Mouse (Mus musculus): Measurements from ENCODE around the gene Acat2. TPM values are rescaled to one million over a fixed set of nuclear protein-coding genes. Genes with fewer than 3 reads are reported as not detected.
"Not testable (repeated sequence)": the region's sequence is repeated elsewhere in the genome, so short reads cannot be mapped to it uniquely, and the experiment has no call there.

Acat2 gene
- total and polyA plus RNA-seq, 3 experiments: 48.6 to 128 (median 58.6) TPM

DNA sequence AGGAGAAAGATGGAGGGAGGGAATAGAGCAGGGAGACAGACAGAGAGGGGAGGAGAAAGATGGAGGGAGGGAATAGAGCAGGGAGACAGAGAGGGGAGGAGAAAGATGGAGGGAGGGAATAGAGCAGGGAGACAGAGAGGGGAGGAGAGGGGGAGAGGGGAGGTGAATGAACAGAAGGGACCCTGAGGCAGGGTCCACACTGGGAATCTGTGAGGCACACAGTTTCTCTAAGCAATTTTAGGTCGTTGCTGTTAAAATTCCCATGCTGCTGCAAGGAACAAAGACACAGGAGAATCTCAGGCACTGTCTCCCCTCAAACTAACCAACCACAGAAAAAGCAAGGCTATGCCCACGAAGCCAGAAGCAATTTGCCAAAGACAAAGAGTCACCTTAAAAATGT lies 61.9 kb downstream of the Acat2 start:
- H3K4me1 ChIP-seq (ENCODE audit: control insufficient read depth in 1 of 2, insufficient read depth in 2 of 2); H3K4me3 ChIP-seq (replicated peaks in 1 of 3; ENCODE audit: low read depth in 2 of 3, low read length in 2 of 3, poor library complexity in 1 of 3); H3K9me3 ChIP-seq (replicated peaks; ENCODE audit: low read length); H3K9ac ChIP-seq (ENCODE audit: insufficient read depth, low read depth); in situ Hi-C loops (cut with MboI; ENCODE audit: low pct_ligation_motif_present, low pct_unique_long_range_greater_than_20kb, low sequenced_read_pairs); DNase-seq (ENCODE audit: extremely low read depth); H3K27me3 ChIP-seq (replicated peaks); H3K4me2 ChIP-seq (ENCODE audit: insufficient read depth, low read depth, poor library complexity, severe bottlenecking); dilution Hi-C loops (cut with MboI; ENCODE audit: extremely low pct_ligation_motif_present, extremely low pct_unique_long_range_greater_than_20kb, low sequenced_read_pairs); H3K79me2 ChIP-seq (replicated peaks; ENCODE audit: control insufficient read depth, extremely low read depth, insufficient read depth, poor library complexity, severe bottlenecking); H3K27ac ChIP-seq (ENCODE audit: insufficient read depth, low read depth): not testable (repeated sequence)
- peaks cover 30 to 75% of the 10 kb centered on the region in 2 experiments for H3K36me3 ChIP-seq (replicated peaks in 1 of 2; ENCODE audit: control insufficient read depth in 1 of 2, insufficient read depth in 1 of 2, low read length in 1 of 2)

DNA sequence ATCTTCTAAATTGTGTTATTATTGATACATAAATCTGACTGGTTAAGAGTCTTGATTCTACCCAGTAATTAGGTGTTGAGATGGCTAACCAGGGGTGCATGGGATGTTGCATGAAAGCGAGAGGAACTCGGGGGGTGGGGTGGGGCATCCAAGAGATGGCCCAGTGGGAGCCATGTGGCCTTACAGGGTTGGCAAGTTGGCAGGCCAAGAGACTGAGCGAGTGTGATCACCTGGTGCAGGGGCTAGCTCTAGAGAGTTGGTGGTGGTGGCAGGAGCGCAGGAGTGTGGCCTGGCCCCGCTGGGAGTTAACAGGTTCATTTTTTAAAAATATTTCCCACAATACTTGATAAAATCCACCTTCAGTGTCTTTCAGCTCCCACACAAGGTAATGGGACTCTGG lies 62.9 kb downstream of the Acat2 start:
- Histone ChIP-seq H3K27ac (ENCODE audit: insufficient read depth, low read depth) (no peak overlapping the region), H3K9ac (ENCODE audit: insufficient read depth, low read depth) (no peak overlapping the region), H3K27me3 (replicated peaks) (no peaks in the 10 kb centered on the region), H3K79me2 (replicated peaks; ENCODE audit: control insufficient read depth, extremely low read depth, insufficient read depth, poor library complexity, severe bottlenecking) (no peaks in the 10 kb centered on the region), H3K4me1 (ENCODE audit: control insufficient read depth in 1 of 2, insufficient read depth in 2 of 2) (no peaks in the 10 kb centered on the region), H3K36me3 (replicated peaks in 1 of 2; ENCODE audit: control insufficient read depth in 1 of 2, insufficient read depth in 1 of 2, low read length in 1 of 2) (peaks cover 24 to 73% of the 10 kb centered on the region in 2 experiments), H3K4me3 (replicated peaks in 1 of 3; ENCODE audit: low read depth in 2 of 3, low read length in 2 of 3, poor library complexity in 1 of 3) (no peak overlapping the region), H3K9me3 (replicated peaks; ENCODE audit: low read length) (no peaks in the 10 kb centered on the region), H3K4me2 (ENCODE audit: insufficient read depth, low read depth, poor library complexity, severe bottlenecking) (no peak overlapping the region)
- TF ChIP-seq EP300 (IDR thresholded peaks at IDR 0.05; ENCODE audit: low read length): no peak
- no peak for TF ChIP-seq MAFK (IDR thresholded peaks at IDR 0.05; ENCODE audit: insufficient replicate concordance, low read length)
- no peak for TF ChIP-seq MAX (IDR thresholded peaks at IDR 0.05; ENCODE audit: low read length)
- TF ChIP-seq ZKSCAN1 (IDR thresholded peaks at IDR 0.05; ENCODE audit: borderline replicate concordance, low read depth, low read length): no peak
- TF ChIP-seq POLR2AphosphoS2 (IDR thresholded peaks at IDR 0.05; ENCODE audit: low read depth, low read length): no peak
- TF ChIP-seq NELFE (IDR thresholded peaks at IDR 0.05; ENCODE audit: low read depth, low read length): no peak
- no peak for TF ChIP-seq PAX5 (IDR thresholded peaks at IDR 0.05; ENCODE audit: low read length)
- no peak for TF ChIP-seq CHD2 (IDR thresholded peaks at IDR 0.05; ENCODE audit: low read length)
- TF ChIP-seq MXI1 (IDR thresholded peaks at IDR 0.05; ENCODE audit: low read depth, low read length): no peak
- in situ Hi-C loops (cut with MboI; ENCODE audit: low pct_ligation_motif_present, low pct_unique_long_range_greater_than_20kb, low sequenced_read_pairs): no loop called here
- DNase-seq (ENCODE audit: extremely low read depth): no peak
- dilution Hi-C loops (cut with MboI; ENCODE audit: extremely low pct_ligation_motif_present, extremely low pct_unique_long_range_greater_than_20kb, low sequenced_read_pairs): no loop called here

Other genes with a start within 250 kb of the Acat2 start
- gene Igf2r, start 191.1 kb downstream of the Acat2 start, total RNA-seq (2012; rRNA removed): 57.5 and 61.8 TPM in 2 replicates
- 25.6 and 27.8 TPM in 2 replicates for gene Igf2r, start 191.1 kb downstream of the Acat2 start, total RNA-seq (2014; rRNA removed)
- gene Igf2r, start 191.1 kb downstream of the Acat2 start, polyA plus RNA-seq (2012; ENCODE audit: insufficient read length, low read depth): 32.3 and 34.6 TPM in 2 replicates
- gene Mas1, start 92.6 kb downstream of the Acat2 start, total RNA-seq (2012; rRNA removed): not detected in 2 replicates
- not detected in 2 replicates for gene Mas1, start 92.6 kb downstream of the Acat2 start, total RNA-seq (2014; rRNA removed)
- gene Mas1, start 92.6 kb downstream of the Acat2 start, polyA plus RNA-seq (2012; ENCODE audit: insufficient read length, low read depth): 0.19 TPM in 1 of 2 replicates, not detected in the other
- not detected in 2 replicates for gene Mrgprh, start 84.7 kb downstream of the Acat2 start, total RNA-seq (2012; rRNA removed)
- gene Mrgprh, start 84.7 kb downstream of the Acat2 start, total RNA-seq (2014; rRNA removed): not detected in 2 replicates
- gene Mrgprh, start 84.7 kb downstream of the Acat2 start, polyA plus RNA-seq (2012; ENCODE audit: insufficient read length, low read depth): not detected in 2 replicates
- gene Pnldc1, start 50.5 kb downstream of the Acat2 start, total RNA-seq (2012; rRNA removed): 0.25 and 0.84 TPM in 2 replicates
- 0.11 and 0.19 TPM in 2 replicates for gene Pnldc1, start 50.5 kb downstream of the Acat2 start, total RNA-seq (2014; rRNA removed)
- gene Pnldc1, start 50.5 kb downstream of the Acat2 start, polyA plus RNA-seq (2012; ENCODE audit: insufficient read length, low read depth): 0.90 and 1.2 TPM in 2 replicates
- 540 and 569 TPM in 2 replicates for gene Tcp1, start 45.0 kb downstream of the Acat2 start, total RNA-seq (2012; rRNA removed)
- 951 and 1,060 TPM in 2 replicates for gene Tcp1, start 45.0 kb downstream of the Acat2 start, total RNA-seq (2014; rRNA removed)
- 560 and 726 TPM in 2 replicates for gene Tcp1, start 45.0 kb downstream of the Acat2 start, polyA plus RNA-seq (2012; ENCODE audit: insufficient read length, low read depth)
- gene Mrpl18, start 44.4 kb downstream of the Acat2 start, total RNA-seq (2012; rRNA removed): 132 and 184 TPM in 2 replicates
- gene Mrpl18, start 44.4 kb downstream of the Acat2 start, total RNA-seq (2014; rRNA removed): 197 and 223 TPM in 2 replicates
- 150 and 153 TPM in 2 replicates for gene Mrpl18, start 44.4 kb downstream of the Acat2 start, polyA plus RNA-seq (2012; ENCODE audit: insufficient read length, low read depth)
- gene Acat3, start 20.1 kb downstream of the Acat2 start, total RNA-seq (2012; rRNA removed): 12.7 and 14.7 TPM in 2 replicates
- 0.31 and 1.4 TPM in 2 replicates for gene Acat3, start 20.1 kb downstream of the Acat2 start, total RNA-seq (2014; rRNA removed)
- gene Acat3, start 20.1 kb downstream of the Acat2 start, polyA plus RNA-seq (2012; ENCODE audit: insufficient read length, low read depth): 0.77 and 1.00 TPM in 2 replicates
- 54.1 and 70.0 TPM in 2 replicates for gene Wtap, start 33.4 kb upstream of the Acat2 start, total RNA-seq (2012; rRNA removed)
- gene Wtap, start 33.4 kb upstream of the Acat2 start, total RNA-seq (2014; rRNA removed): 129 and 136 TPM in 2 replicates
- gene Wtap, start 33.4 kb upstream of the Acat2 start, polyA plus RNA-seq (2012; ENCODE audit: insufficient read length, low read depth): 88.9 and 119 TPM in 2 replicates
- gene Sod2, start 46.1 kb upstream of the Acat2 start, total RNA-seq (2012; rRNA removed): 72.1 and 75.6 TPM in 2 replicates
- gene Sod2, start 46.1 kb upstream of the Acat2 start, total RNA-seq (2014; rRNA removed): 101 and 103 TPM in 2 replicates
- 81.3 and 89.2 TPM in 2 replicates for gene Sod2, start 46.1 kb upstream of the Acat2 start, polyA plus RNA-seq (2012; ENCODE audit: insufficient read length, low read depth)
- 5.6 and 6.1 TPM in 2 replicates for gene Gpr31b, start 91.5 kb upstream of the Acat2 start, total RNA-seq (2012; rRNA removed)
- 3.2 and 3.3 TPM in 2 replicates for gene Gpr31b, start 91.5 kb upstream of the Acat2 start, total RNA-seq (2014; rRNA removed)
- gene Gpr31b, start 91.5 kb upstream of the Acat2 start, polyA plus RNA-seq (2012; ENCODE audit: insufficient read length, low read depth): 7.8 and 8.0 TPM in 2 replicates
- gene Tcp10b, start 100.4 kb upstream of the Acat2 start, total RNA-seq (2012; rRNA removed): 0.13 TPM in 1 of 2 replicates, not detected in the other
- gene Tcp10b, start 100.4 kb upstream of the Acat2 start, total RNA-seq (2014; rRNA removed): not detected in 2 replicates
- not detected in 2 replicates for gene Tcp10b, start 100.4 kb upstream of the Acat2 start, polyA plus RNA-seq (2012; ENCODE audit: insufficient read length, low read depth)
- gene Unc93a, start 171.1 kb upstream of the Acat2 start, total RNA-seq (2012; rRNA removed): 0.55 and 0.71 TPM in 2 replicates
- 2.2 and 2.7 TPM in 2 replicates for gene Unc93a, start 171.1 kb upstream of the Acat2 start, total RNA-seq (2014; rRNA removed)
- gene Unc93a, start 171.1 kb upstream of the Acat2 start, polyA plus RNA-seq (2012; ENCODE audit: insufficient read length, low read depth): 2.0 and 2.4 TPM in 2 replicates

Data from CH12.LX (cell line).